Mouse (Mus musculus): ENCODE results near the gene Ctbs. TPM values are rescaled to one million over a fixed set of nuclear protein-coding genes. Genes with fewer than 3 reads are reported as not detected.

The Ctbs gene
- polyA plus RNA-seq (2014; fragmentation: Nextera tagmentation; extraction: Ambion mirVana), result 8.9 and 10.4 TPM in 2 replicates

- no peak for ATAC-seq (ENCODE audit: insufficient read depth)
These were observed at the start of gene Ctbs for GRCm38 (mm10) chr3:146449745-146450250. Gene Ctbs, plus strand, starts transcription at chr3:146449795.

GRCm38 (mm10) chr3:146403770-146404169 is 45.8 kb upstream of the Ctbs start:
- Histone ChIP-seq H3K27me3 (ENCODE audit: insufficient read depth, low read length) (no peaks in the 10 kb centered on the region), H3K27ac (ENCODE audit: low read depth) (peak overlapping the region; percentile 74), H3K4me3 (ENCODE audit: low read depth, low read length) (peak overlapping the region; percentile 90), H3K36me3 (ENCODE audit: insufficient read depth) (no peaks in the 10 kb centered on the region), H3K4me1 (ENCODE audit: insufficient read depth) (no peaks in the 10 kb centered on the region; the same call in 1 of the 2 replicates), H3K9me3 (ENCODE audit: low read depth, low read length) (no peaks in the 10 kb centered on the region; the same call in 1 of the 2 replicates), H3K9ac (peak overlapping the region; percentile 82; the same call in 1 of the 2 replicates), H3K4me2 (peak overlapping the region; percentile 87)
- no peak for TF ChIP-seq CTCF (IDR thresholded peaks at IDR 0.05; ENCODE audit: low read depth)
- DNase-seq (no peak), ATAC-seq (ENCODE audit: insufficient read depth) (no peak)
- WGBS, result 22% methylated on average over 3 of the region's 3 CpGs

More at GRCm38 (mm10) chr3:146449745-146450250, at the start of gene Ctbs:
- Histone ChIP-seq H3K4me1 (ENCODE audit: insufficient read depth) (no peaks in the 10 kb centered on the region), H3K9ac (peak within 1 kb of the TSS; percentile 73), H3K9me3 (ENCODE audit: low read depth, low read length) (no peaks in the 10 kb centered on the region), H3K36me3 (ENCODE audit: insufficient read depth) (no peaks in the 10 kb centered on the region), H3K27ac (ENCODE audit: low read depth) (peak within 1 kb of the TSS; percentile 91), H3K4me2 (peak within 1 kb of the TSS; percentile 80), H3K27me3 (ENCODE audit: insufficient read depth, low read length) (no peaks in the 10 kb centered on the region), H3K4me3 (ENCODE audit: low read depth, low read length) (peak within 1 kb of the TSS; percentile 60)
- 44% methylated on average over 9 of the region's 9 CpGs for WGBS
- DNase-seq, result no peak
- no peak for TF ChIP-seq CTCF (IDR thresholded peaks at IDR 0.05; ENCODE audit: low read depth)

GRCm38 (mm10) chr3:146404311-146405201 is 45.0 kb upstream of the Ctbs start, which contains the start of gene Ssx2ip:
Gene Ssx2ip, plus strand, starts transcription at chr3:146404642.
- peak within 1 kb of the TSS; percentile 90 for H3K4me3 ChIP-seq (ENCODE audit: low read depth, low read length)
- peak; percentile 97 for DNase-seq
- ATAC-seq (ENCODE audit: insufficient read depth), result peak; percentile 97
- no peaks in the 10 kb centered on the region; the same call in 1 of the 2 replicates for H3K4me1 ChIP-seq (ENCODE audit: insufficient read depth)
- WGBS, result under 1% methylated on average over 94 of the region's 100 CpGs
- H3K36me3 ChIP-seq (ENCODE audit: insufficient read depth), result no peaks in the 10 kb centered on the region
- H3K27me3 ChIP-seq (ENCODE audit: insufficient read depth, low read length), result no peaks in the 10 kb centered on the region
- peak within 1 kb of the TSS; percentile 82 for H3K9ac ChIP-seq
- no peaks in the 10 kb centered on the region; the same call in 1 of the 2 replicates for H3K9me3 ChIP-seq (ENCODE audit: low read depth, low read length)
- TF ChIP-seq CTCF (IDR thresholded peaks at IDR 0.05; ENCODE audit: low read depth), result no peak
- peak within 1 kb of the TSS; percentile 87 for H3K4me2 ChIP-seq
- peak within 1 kb of the TSS; percentile 84 for H3K27ac ChIP-seq (ENCODE audit: low read depth)

- no peaks in the 10 kb centered on the region for H3K36me3 ChIP-seq (ENCODE audit: insufficient read depth)
- H3K27ac ChIP-seq (ENCODE audit: low read depth), result peak overlapping the region; percentile 84
- peak overlapping the region; percentile 82 for H3K9ac ChIP-seq
- peak overlapping the region; percentile 87 for H3K4me2 ChIP-seq
- peak overlapping the region; percentile 90 for H3K4me3 ChIP-seq (ENCODE audit: low read depth, low read length)
- H3K9me3 ChIP-seq (ENCODE audit: low read depth, low read length), result no peaks in the 10 kb centered on the region; the same call in 1 of the 2 replicates
- DNase-seq (peak; percentile 9), ATAC-seq (ENCODE audit: insufficient read depth) (no peak)
- WGBS, result 22% methylated on average over 18 of the region's 18 CpGs
- no peaks in the 10 kb centered on the region; the same call in 1 of the 2 replicates for H3K4me1 ChIP-seq (ENCODE audit: insufficient read depth)
- no peak for TF ChIP-seq CTCF (IDR thresholded peaks at IDR 0.05; ENCODE audit: low read depth)
- H3K27me3 ChIP-seq (ENCODE audit: insufficient read depth, low read length), result no peaks in the 10 kb centered on the region
These were observed 44.2 kb upstream of the Ctbs start for GRCm38 (mm10) chr3:146405213-146406006.

- 43% methylated on average over 5 of the region's 5 CpGs for WGBS
- H3K27ac ChIP-seq (ENCODE audit: low read depth), result peak overlapping the region; percentile 84
- H3K36me3 ChIP-seq (ENCODE audit: insufficient read depth), result no peaks in the 10 kb centered on the region
- H3K4me3 ChIP-seq (ENCODE audit: low read depth, low read length), result peak overlapping the region; percentile 90
- H3K4me1 ChIP-seq (ENCODE audit: insufficient read depth), result no peaks in the 10 kb centered on the region; the same call in 1 of the 2 replicates
- ATAC-seq (ENCODE audit: insufficient read depth) (peak; percentile 57), DNase-seq (peak; percentile 84)
- H3K9me3 ChIP-seq (ENCODE audit: low read depth, low read length), result no peaks in the 10 kb centered on the region; the same call in 1 of the 2 replicates
- no peaks in the 10 kb centered on the region for H3K27me3 ChIP-seq (ENCODE audit: insufficient read depth, low read length)
- peak overlapping the region; percentile 87 for H3K4me2 ChIP-seq
- TF ChIP-seq CTCF (IDR thresholded peaks at IDR 0.05; ENCODE audit: low read depth), result no peak
- peak overlapping the region; percentile 82 for H3K9ac ChIP-seq
These were observed 43.6 kb upstream of the Ctbs start for GRCm38 (mm10) chr3:146406007-146406341.

GRCm38 (mm10) chr3:146407086-146407721 is 42.4 kb upstream of the Ctbs start:
- Histone ChIP-seq H3K4me3 (ENCODE audit: low read depth, low read length) (peak overlapping the region; percentile 90), H3K27me3 (ENCODE audit: insufficient read depth, low read length) (no peaks in the 10 kb centered on the region), H3K4me2 (peak overlapping the region; percentile 87), H3K4me1 (ENCODE audit: insufficient read depth) (no peaks in the 10 kb centered on the region; the same call in 1 of the 2 replicates), H3K36me3 (ENCODE audit: insufficient read depth) (no peaks in the 10 kb centered on the region), H3K9ac (no peak overlapping the region), H3K9me3 (ENCODE audit: low read depth, low read length) (no peaks in the 10 kb centered on the region; the same call in 1 of the 2 replicates), H3K27ac (ENCODE audit: low read depth) (no peak overlapping the region)
- TF ChIP-seq CTCF (IDR thresholded peaks at IDR 0.05; ENCODE audit: low read depth), result no peak
- ATAC-seq (ENCODE audit: insufficient read depth), result no peak
- no peak for DNase-seq
- WGBS, result 73% methylated on average over 16 of the region's 16 CpGs
